Mouse (Mus musculus) testis, adult 2 months (tissue): ENCODE data around the gene Pgs1.

Experiments
- CTCF ChIP-seq: fragments of 200-500 bp; IDR thresholded peaks from 2 replicates; pipeline ENCODE4 v1.5.1; 2012; ENCODE audit warnings: low read depth, mild to moderate bottlenecking, inconsistent platforms, low read length, moderate library complexity; ENCODE audit not compliant: control insufficient read depth, insufficient read depth, insufficient replicate concordance
- POLR2A ChIP-seq: fragments of 200-500 bp; IDR thresholded peaks from 2 replicates; pipeline ENCODE4 v1.6.1; 2012; ENCODE audit warnings: low read depth, mild to moderate bottlenecking, inconsistent platforms, low read length, moderate library complexity; ENCODE audit not compliant: control insufficient read depth

- peak; percentile 72; the same call in 1 of the 2 replicates for TF ChIP-seq CTCF
- no peak for TF ChIP-seq POLR2A
These were observed 15.9 kb upstream of the Pgs1 start, which contains the start of gene Socs3 for GRCm38 (mm10) chr11:117969945-117970872.
